Mouse (Mus musculus): Measurements from ENCODE around the gene Rpl22l1. TPM values are rescaled to one million over a fixed set of nuclear protein-coding genes. Genes with fewer than 3 reads are reported as not detected.
"Not testable (repeated sequence)": the region's sequence is repeated elsewhere in the genome, so short reads cannot be mapped to it uniquely, and the experiment has no call there.

Rpl22l1 gene
- 135 to 174 TPM (median 163 TPM) in 3 replicates for total RNA-seq (2017)

- ATAC-seq (replicated peaks; ENCODE audit: insufficient number of reproducible peaks, low FRiP score, low TSS enrichment, poor library complexity, severe bottlenecking), result peak; percentile 99
Measured at GRCm38 (mm10) chr3:28805301-28806097, at the start of gene Rpl22l1. Gene Rpl22l1, plus strand, starts transcription at chr3:28805436.

GRCm38 (mm10) chr3:28755477-28755876, 49.8 kb upstream of the Rpl22l1 start:
- no peak for ATAC-seq (replicated peaks; ENCODE audit: insufficient number of reproducible peaks, low FRiP score, low TSS enrichment, poor library complexity, severe bottlenecking)

- ATAC-seq (replicated peaks; ENCODE audit: insufficient number of reproducible peaks, low FRiP score, low TSS enrichment, poor library complexity, severe bottlenecking), result no peak
Measured at GRCm38 (mm10) chr3:28761225-28761789, 43.9 kb upstream of the Rpl22l1 start.

GRCm38 (mm10) chr3:28766935-28767334, 38.3 kb upstream of the Rpl22l1 start:
- no peak for ATAC-seq (replicated peaks; ENCODE audit: insufficient number of reproducible peaks, low FRiP score, low TSS enrichment, poor library complexity, severe bottlenecking)

GRCm38 (mm10) chr3:28768222-28768621, 37.0 kb upstream of the Rpl22l1 start:
- ATAC-seq (replicated peaks; ENCODE audit: insufficient number of reproducible peaks, low FRiP score, low TSS enrichment, poor library complexity, severe bottlenecking), result no peak

GRCm38 (mm10) chr3:28772919-28773318, 32.3 kb upstream of the Rpl22l1 start:
- ATAC-seq (replicated peaks; ENCODE audit: insufficient number of reproducible peaks, low FRiP score, low TSS enrichment, poor library complexity, severe bottlenecking), result not testable (repeated sequence)

- ATAC-seq (replicated peaks; ENCODE audit: insufficient number of reproducible peaks, low FRiP score, low TSS enrichment, poor library complexity, severe bottlenecking), result no peak
Measured at GRCm38 (mm10) chr3:28775361-28775760, 29.9 kb upstream of the Rpl22l1 start.

- ATAC-seq (replicated peaks; ENCODE audit: insufficient number of reproducible peaks, low FRiP score, low TSS enrichment, poor library complexity, severe bottlenecking), result no peak
Measured at GRCm38 (mm10) chr3:28775958-28776357, 29.3 kb upstream of the Rpl22l1 start.

- no peak for ATAC-seq (replicated peaks; ENCODE audit: insufficient number of reproducible peaks, low FRiP score, low TSS enrichment, poor library complexity, severe bottlenecking)
Measured at GRCm38 (mm10) chr3:28776491-28776890, 28.7 kb upstream of the Rpl22l1 start.

GRCm38 (mm10) chr3:28780511-28780910, 24.7 kb upstream of the Rpl22l1 start:
- peak; percentile 20; the same call in 1 of the 2 replicates for ATAC-seq (replicated peaks; ENCODE audit: insufficient number of reproducible peaks, low FRiP score, low TSS enrichment, poor library complexity, severe bottlenecking)

- ATAC-seq (replicated peaks; ENCODE audit: insufficient number of reproducible peaks, low FRiP score, low TSS enrichment, poor library complexity, severe bottlenecking), result peak; percentile 97
Measured at GRCm38 (mm10) chr3:28780994-28781393, 24.2 kb upstream of the Rpl22l1 start, which contains the start of gene Eif5a2. Gene Eif5a2, plus strand, starts transcription at chr3:28781276.

- no peak for ATAC-seq (replicated peaks; ENCODE audit: insufficient number of reproducible peaks, low FRiP score, low TSS enrichment, poor library complexity, severe bottlenecking)
Measured at GRCm38 (mm10) chr3:28781422-28781821, 23.8 kb upstream of the Rpl22l1 start.

GRCm38 (mm10) chr3:28781848-28782247, 23.4 kb upstream of the Rpl22l1 start:
- ATAC-seq (replicated peaks; ENCODE audit: insufficient number of reproducible peaks, low FRiP score, low TSS enrichment, poor library complexity, severe bottlenecking), result no peak

- no peak for ATAC-seq (replicated peaks; ENCODE audit: insufficient number of reproducible peaks, low FRiP score, low TSS enrichment, poor library complexity, severe bottlenecking)
Measured at GRCm38 (mm10) chr3:28784176-28784575, 21.1 kb upstream of the Rpl22l1 start.

- ATAC-seq (replicated peaks; ENCODE audit: insufficient number of reproducible peaks, low FRiP score, low TSS enrichment, poor library complexity, severe bottlenecking), result no peak
Measured at GRCm38 (mm10) chr3:28794835-28795234, 10.4 kb upstream of the Rpl22l1 start.

- ATAC-seq (replicated peaks; ENCODE audit: insufficient number of reproducible peaks, low FRiP score, low TSS enrichment, poor library complexity, severe bottlenecking), result no peak
Measured at GRCm38 (mm10) chr3:28808039-28808643, 2.9 kb downstream of the Rpl22l1 start.

GRCm38 (mm10) chr3:28811441-28811840, 6.2 kb downstream of the Rpl22l1 start:
- ATAC-seq (replicated peaks; ENCODE audit: insufficient number of reproducible peaks, low FRiP score, low TSS enrichment, poor library complexity, severe bottlenecking), result no peak

- no peak for ATAC-seq (replicated peaks; ENCODE audit: insufficient number of reproducible peaks, low FRiP score, low TSS enrichment, poor library complexity, severe bottlenecking)
Measured at GRCm38 (mm10) chr3:28814361-28814760, 9.1 kb downstream of the Rpl22l1 start.

- ATAC-seq (replicated peaks; ENCODE audit: insufficient number of reproducible peaks, low FRiP score, low TSS enrichment, poor library complexity, severe bottlenecking), result no peak
Measured at GRCm38 (mm10) chr3:28816010-28816540, 10.8 kb downstream of the Rpl22l1 start.
